ENCODE assay signal across 19 mouse cellular contexts in genomic region chr5:65163001-65163400, GRCm38 (mm10). TPM values are rescaled to one million over a fixed set of nuclear protein-coding genes. Genes with fewer than 3 reads are reported as not detected.
DNase-seq lines count a peak whose midpoint lies in the region; ATAC-seq and TF ChIP-seq lines count a peak whose summit lies in the region.
"Had no signal": no experiment of that assay in that cellular context is flagged by ENCODE, and none has a peak within 500 bp of the region (broad histone marks: within the 10 kb centered on the region; RNA-seq: fewer than 3 reads in every experiment).

No protein-coding gene starts in this region.

- H3K27ac ChIP-seq in gastrocnemius, adult 2 months: peak overlapping the region; percentile 32; the same call in 1 of the 2 replicates
- H3K27ac ChIP-seq in heart, embryonic 10.5 days: no peak overlapping the region
- no peak overlapping the region; the same call in 1 of the 2 replicates for H3K27ac ChIP-seq in heart, adult 2 months
- peak overlapping the region; percentile 13; the same call in 1 of the 2 replicates for H3K27ac ChIP-seq in kidney, embryonic 16.5 days (ENCODE audit: low read length)
- H3K27ac ChIP-seq in kidney, embryonic 14.5 days (ENCODE audit: low read depth, low read length): no peak overlapping the region
- H3K27ac ChIP-seq: embryonic facial prominence, embryonic 10.5 days; forebrain, embryonic 13.5 days; hindbrain, embryonic 12.5 days; hindbrain, postnatal 0 days had no signal

- DNase-seq in gastrocnemius, adult 2 months: peak; percentile 30
- no peak for DNase-seq in gastrocnemius, postnatal 10 days
- peak; percentile 27 for DNase-seq in heart, embryonic 10.5 days (ENCODE audit: low spot score)
- DNase-seq in heart, adult 2 months: no peak
- DNase-seq in mesoderm, embryonic 11.5 days (ENCODE audit: low read depth, low spot score): peak; percentile 66
- DNase-seq: adrenal gland, postnatal 10 days; cerebellum, adult 11-12 months; cerebellum, adult 9-10 months; cerebellum, postnatal 25 days; forebrain, postnatal 0 days; gastrocnemius, postnatal 36 days; heart, adult 18-20 months had no signal

- no peak overlapping the region for H3K9ac ChIP-seq in heart, adult 2 months (ENCODE audit: low read depth, low read length)
- no peak overlapping the region for H3K9ac ChIP-seq in kidney, embryonic 16.5 days (replicated peaks; ENCODE audit: low read length)
- H3K9ac ChIP-seq in kidney, embryonic 14.5 days (ENCODE audit: low read depth, low read length): no peak overlapping the region
- H3K9ac ChIP-seq: forebrain, embryonic 13.5 days; forebrain, postnatal 0 days; heart, embryonic 12.5 days; hindbrain, embryonic 12.5 days had no signal

- H3K79me2 ChIP-seq in heart, adult 2 months (replicated peaks; ENCODE audit: control insufficient read depth, insufficient read depth, low read length): no peaks in the 10 kb centered on the region

- no peak for TF ChIP-seq POLR2A in heart, adult 2 months (IDR thresholded peaks at IDR 0.05; ENCODE audit: insufficient read depth, low read depth, low read length)

- H3K4me2 ChIP-seq in kidney, embryonic 16.5 days (replicated peaks; ENCODE audit: low read depth, low read length): no peak overlapping the region
- no peak overlapping the region for H3K4me2 ChIP-seq in kidney, embryonic 14.5 days (replicated peaks; ENCODE audit: low read depth, low read length)
- H3K4me2 ChIP-seq: forebrain, embryonic 13.5 days; heart, embryonic 12.5 days; hindbrain, embryonic 12.5 days had no signal

- TF ChIP-seq CTCF in gastrocnemius, adult 2 months (IDR thresholded peaks at IDR 0.05): no peak
- no peak for TF ChIP-seq CTCF in heart, adult 2 months (IDR thresholded peaks at IDR 0.05)

- H3K27me3 ChIP-seq in heart, embryonic 10.5 days (ENCODE audit: insufficient read depth, poor library complexity, severe bottlenecking): no peaks in the 10 kb centered on the region
- H3K27me3 ChIP-seq in heart, adult 2 months (ENCODE audit: control insufficient read depth, insufficient read depth, low read length): no peaks in the 10 kb centered on the region
- H3K27me3 ChIP-seq in kidney, embryonic 16.5 days (ENCODE audit: insufficient read depth, low read length): no peaks in the 10 kb centered on the region
- H3K27me3 ChIP-seq in kidney, embryonic 14.5 days (ENCODE audit: control insufficient read depth, insufficient read depth, low read length): no peaks in the 10 kb centered on the region
- H3K27me3 ChIP-seq: forebrain, embryonic 13.5 days; heart, embryonic 12.5 days; hindbrain, embryonic 12.5 days had no signal

- H3K4me3 ChIP-seq in gastrocnemius, adult 2 months: no peak overlapping the region
- no peak overlapping the region for H3K4me3 ChIP-seq in heart, embryonic 10.5 days
- no peak overlapping the region for H3K4me3 ChIP-seq in heart, adult 2 months
- H3K4me3 ChIP-seq in kidney, embryonic 16.5 days (ENCODE audit: low read length): no peak overlapping the region
- no peak overlapping the region for H3K4me3 ChIP-seq in kidney, embryonic 14.5 days (ENCODE audit: low read length)
- H3K4me3 ChIP-seq: embryonic facial prominence, embryonic 10.5 days; forebrain, embryonic 13.5 days; heart, embryonic 12.5 days; hindbrain, embryonic 12.5 days had no signal

- H3K9me3 ChIP-seq in heart, embryonic 10.5 days: no peaks in the 10 kb centered on the region
- H3K9me3 ChIP-seq in kidney, embryonic 16.5 days (ENCODE audit: low read length): no peaks in the 10 kb centered on the region
- H3K9me3 ChIP-seq in kidney, embryonic 14.5 days (ENCODE audit: control insufficient read depth, low read length): no peaks in the 10 kb centered on the region
- H3K9me3 ChIP-seq: embryonic facial prominence, embryonic 10.5 days; forebrain, embryonic 13.5 days; heart, embryonic 12.5 days; hindbrain, embryonic 12.5 days had no signal

- WGBS in heart, embryonic 10.5 days: 57% methylated on average over 5 of the region's 5 CpGs
- WGBS in heart, adult 2 months: 41% methylated on average over 5 of the region's 5 CpGs
- WGBS in kidney, embryonic 16.5 days: 40% methylated on average over 5 of the region's 5 CpGs
- 41% methylated on average over 5 of the region's 5 CpGs for WGBS in kidney, embryonic 14.5 days

- H3K4me1 ChIP-seq in heart, embryonic 10.5 days: peaks cover 6% of the 10 kb centered on the region; the same call in 1 of the 2 replicates
- peaks cover 8% of the 10 kb centered on the region for H3K4me1 ChIP-seq in heart, adult 2 months (ENCODE audit: control insufficient read depth, insufficient read depth, low read length)
- peaks cover 17% of the 10 kb centered on the region for H3K4me1 ChIP-seq in kidney, embryonic 16.5 days (ENCODE audit: insufficient read depth, low read length)
- H3K4me1 ChIP-seq in kidney, embryonic 14.5 days (ENCODE audit: control insufficient read depth, insufficient read depth, low read length): peaks cover 14% of the 10 kb centered on the region; the same call in 1 of the 2 replicates
- H3K4me1 ChIP-seq: forebrain, embryonic 13.5 days; hindbrain, embryonic 12.5 days had no signal

- ATAC-seq in kidney, embryonic 16.5 days (ENCODE audit: low FRiP score, low TSS enrichment): 0 out of 2 replicates have a peak, but pooled peaks have one; percentile 43
- no peak for ATAC-seq in kidney, embryonic 14.5 days (ENCODE audit: low FRiP score, low TSS enrichment)
- ATAC-seq: forebrain, embryonic 13.5 days; forebrain, postnatal 0 days; hindbrain, postnatal 0 days had no signal

- no peak for TF ChIP-seq EP300 in heart, adult 2 months (IDR thresholded peaks at IDR 0.05; ENCODE audit: insufficient read depth, low read depth, low read length)

- intact Hi-C loops in gastrocnemius, adult 2 months (cut with DNase I): no loop called here
- intact Hi-C loops in heart, adult 2 months (cut with DNase I): no loop called here

- peaks cover 35% of the 10 kb centered on the region for H3K36me3 ChIP-seq in heart, embryonic 10.5 days
- peaks cover 3% of the 10 kb centered on the region; the same call in 1 of the 2 replicates for H3K36me3 ChIP-seq in heart, adult 2 months (ENCODE audit: control insufficient read depth, insufficient read depth, low read length)
- peaks cover 14% of the 10 kb centered on the region for H3K36me3 ChIP-seq in kidney, embryonic 16.5 days (ENCODE audit: insufficient read depth, low read length)
- peaks cover 6% of the 10 kb centered on the region; the same call in 1 of the 2 replicates for H3K36me3 ChIP-seq in kidney, embryonic 14.5 days (ENCODE audit: control insufficient read depth, insufficient read depth, low read length)

RNA-seq across cellular contexts. Expression of gene Wdr19, which starts 36.5 kb away (rescaled TPM):
- total RNA-seq in gastrocnemius, adult 2 months (2021): 1 to 10 TPM in 1 of 2 experiments, under 1 TPM in 1; 0.95 to 1.7 TPM
- 1 to 10 TPM; 2.3 to 3.1 TPM for total RNA-seq in gastrocnemius, postnatal 10 days (2021)
- polyA plus RNA-seq in heart, embryonic 10.5 days (2016; fragmentation: Nextera tagmentation; extraction: Ambion mirVana): 7.3 and 8.4 TPM in 2 replicates
- total RNA-seq in heart, adult 2 months (2021): 1 to 10 TPM; 1.2 to 1.9 TPM
- 1.4 and 1.7 TPM in 2 replicates for polyA plus RNA-seq in heart, adult 2 months (2012; rRNA removed)
- polyA plus RNA-seq in kidney, embryonic 16.5 days (2015; fragmentation: Nextera tagmentation; extraction: Ambion mirVana): 12.8 and 13.1 TPM in 2 replicates
- 8.7 and 15.8 TPM in 2 replicates for polyA plus RNA-seq in kidney, embryonic 14.5 days (2014; fragmentation: Nextera tagmentation; extraction: Ambion mirVana)

RNA-seq across cellular contexts. Expression of gene Klhl5, which starts 55.7 kb away (rescaled TPM):
- 1 to 10 TPM; 5.1 to 5.9 TPM for total RNA-seq in gastrocnemius, adult 2 months (2021)
- 10 to 100 TPM; 12.1 to 15.1 TPM for total RNA-seq in gastrocnemius, postnatal 10 days (2021)
- polyA plus RNA-seq in heart, embryonic 10.5 days (2016; fragmentation: Nextera tagmentation; extraction: Ambion mirVana): 12.9 and 13.0 TPM in 2 replicates
- total RNA-seq in heart, adult 2 months (2021): 10 to 100 TPM; 12.9 to 15.3 TPM
- 10.8 and 18.8 TPM in 2 replicates for polyA plus RNA-seq in heart, adult 2 months (2012; rRNA removed)
- 13.7 and 15.8 TPM in 2 replicates for polyA plus RNA-seq in kidney, embryonic 16.5 days (2015; fragmentation: Nextera tagmentation; extraction: Ambion mirVana)
- 16.1 and 22.4 TPM in 2 replicates for polyA plus RNA-seq in kidney, embryonic 14.5 days (2014; fragmentation: Nextera tagmentation; extraction: Ambion mirVana)

Comparison
In these comparisons a context has a peak if more than half of its experiments do, and no peak if none do; other contexts are left out.
1. DNase-seq: peak in gastrocnemius, adult 2 months (single experiment), heart, embryonic 10.5 days (single experiment) and mesoderm, embryonic 11.5 days (single experiment); none in gastrocnemius, postnatal 10 days (single experiment) and heart, adult 2 months (0 of 2).
2. H3K27ac ChIP-seq: peak in gastrocnemius, adult 2 months (single experiment) and kidney, embryonic 16.5 days (single experiment); none in heart, embryonic 10.5 days (single experiment), heart, adult 2 months (single experiment) and kidney, embryonic 14.5 days (single experiment).